Mouse (Mus musculus): ENCODE results near the gene Olfr1389.
"Not testable (repeated sequence)": the region's sequence is repeated elsewhere in the genome, so short reads cannot be mapped to it uniquely, and the experiment has no call there.

Gene Olfr1389

GRCm38 (mm10) chr11:49422767-49423166, at the start of gene Olfr1389:
Gene Olfr1389, plus strand, starts transcription at chr11:49423067.
- no peak for DNase-seq (ENCODE audit: low read depth)

GRCm38 (mm10) chr11:49383133-49383532, 39.7 kb upstream of the Olfr1389 start:
- no peak for DNase-seq (ENCODE audit: low read depth)

- DNase-seq (ENCODE audit: low read depth): not testable (repeated sequence)
These were observed 36.7 kb upstream of the Olfr1389 start for GRCm38 (mm10) chr11:49386118-49386517.

GRCm38 (mm10) chr11:49392707-49393106, 30.2 kb upstream of the Olfr1389 start:
- not testable (repeated sequence) for DNase-seq (ENCODE audit: low read depth)

GRCm38 (mm10) chr11:49406784-49407183, 16.1 kb upstream of the Olfr1389 start:
- no peak for DNase-seq (ENCODE audit: low read depth)

GRCm38 (mm10) chr11:49410540-49410939, 12.3 kb upstream of the Olfr1389 start:
- DNase-seq (ENCODE audit: low read depth): peak; percentile 34

GRCm38 (mm10) chr11:49425257-49425927, 2.5 kb downstream of the Olfr1389 start:
- DNase-seq (ENCODE audit: low read depth): no peak

GRCm38 (mm10) chr11:49429641-49430040, 6.8 kb downstream of the Olfr1389 start:
- no peak for DNase-seq (ENCODE audit: low read depth)

- no peak for DNase-seq (ENCODE audit: low read depth)
These were observed 13.5 kb downstream of the Olfr1389 start, which contains the start of gene Olfr1388 for GRCm38 (mm10) chr11:49436411-49436810. Gene Olfr1388, plus strand, starts transcription at chr11:49436624.

GRCm38 (mm10) chr11:49455043-49455442, 32.2 kb downstream of the Olfr1389 start, which contains the start of gene Olfr1387:
Gene Olfr1387, plus strand, starts transcription at chr11:49455343.
- DNase-seq (ENCODE audit: low read depth): no peak

- DNase-seq (ENCODE audit: low read depth): not testable (repeated sequence)
These were observed 41.9 kb downstream of the Olfr1389 start, which contains the start of gene Olfr1386 for GRCm38 (mm10) chr11:49464746-49465145. Gene Olfr1386, plus strand, starts transcription at chr11:49465046.

Data from naive thymus-derived CD4-positive, alpha-beta T cell, adult 2 months (primary cell).